Mouse (Mus musculus) testis, adult 2 months (tissue): ENCODE data around the gene Ehmt2.

Source experiments
- CTCF ChIP-seq: fragments of 200-500 bp; IDR thresholded peaks from 2 replicates; pipeline ENCODE4 v1.5.1; 2012; ENCODE audit warnings: low read depth, mild to moderate bottlenecking, inconsistent platforms, low read length, moderate library complexity; ENCODE audit not compliant: control insufficient read depth, insufficient read depth, insufficient replicate concordance
- POLR2A ChIP-seq: fragments of 200-500 bp; IDR thresholded peaks from 2 replicates; pipeline ENCODE4 v1.6.1; 2012; ENCODE audit warnings: low read depth, mild to moderate bottlenecking, inconsistent platforms, low read length, moderate library complexity; ENCODE audit not compliant: control insufficient read depth

DNA sequence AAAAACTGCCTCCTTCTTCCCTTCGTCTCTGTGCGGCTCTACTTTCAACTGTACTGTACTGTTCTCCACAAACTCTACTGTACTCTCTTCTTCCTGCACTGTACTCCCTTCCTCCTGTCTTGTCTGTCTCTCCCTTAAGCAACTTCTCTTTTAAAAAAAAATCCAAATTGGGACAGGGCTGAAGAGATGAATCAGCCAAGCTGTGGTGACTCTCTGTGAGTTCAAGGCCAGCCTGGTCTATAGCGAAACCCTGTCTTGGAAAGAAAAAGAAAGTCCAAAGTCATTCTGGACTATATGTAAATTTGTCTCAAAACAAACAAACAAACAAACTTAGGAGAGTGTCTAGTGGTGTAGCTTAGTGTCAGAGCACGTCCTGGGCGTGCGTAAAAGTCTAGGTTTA, 23.9 kb upstream of the Ehmt2 start:
- no peak for TF ChIP-seq CTCF
- no peak for TF ChIP-seq POLR2A
